Mouse (Mus musculus): ENCODE results near the gene Hdac9. TPM values are rescaled to one million over a fixed set of nuclear protein-coding genes. Genes with fewer than 3 reads are reported as not detected.
"Not testable (repeated sequence)": the region's sequence is repeated elsewhere in the genome, so short reads cannot be mapped to it uniquely, and the experiment has no call there.

Gene Hdac9
- polyA plus RNA-seq, 1 experiment from 2014 or later: 12.0 TPM

- Histone ChIP-seq H3K9ac (no peak overlapping the region), H3K36me3 (replicated peaks; ENCODE audit: control insufficient read depth, insufficient read depth) (no peaks in the 10 kb centered on the region), H3K27ac (no peak overlapping the region), H3K27me3 (ENCODE audit: control insufficient read depth, insufficient read depth, low read length) (no peaks in the 10 kb centered on the region), H3K9me3 (ENCODE audit: control insufficient read depth, low read length) (no peaks in the 10 kb centered on the region), H3K4me2 (replicated peaks) (no peak overlapping the region), H3K4me1 (replicated peaks; ENCODE audit: control insufficient read depth, insufficient read depth, low read length) (no peaks in the 10 kb centered on the region), H3K4me3 (replicated peaks; ENCODE audit: low read length) (no peak overlapping the region)
- DNase-seq (ENCODE audit: low spot score): no peak
- ATAC-seq (ENCODE audit: low FRiP score): no peak
- 84% methylated on average over 5 of the region's 5 CpGs for WGBS
Observed at GRCm38 (mm10) chr12:34052508-34052907, 864.4 kb downstream of the Hdac9 start.

GRCm38 (mm10) chr12:34052036-34052435 is 864.9 kb downstream of the Hdac9 start:
- ATAC-seq (ENCODE audit: low FRiP score) (no peak), DNase-seq (ENCODE audit: low spot score) (no peak)
- Histone ChIP-seq H3K27me3 (ENCODE audit: control insufficient read depth, insufficient read depth, low read length) (no peaks in the 10 kb centered on the region), H3K4me2 (replicated peaks) (no peak overlapping the region), H3K4me3 (replicated peaks; ENCODE audit: low read length) (no peak overlapping the region), H3K4me1 (replicated peaks; ENCODE audit: control insufficient read depth, insufficient read depth, low read length) (no peaks in the 10 kb centered on the region), H3K27ac (no peak overlapping the region), H3K9ac (no peak overlapping the region), H3K9me3 (ENCODE audit: control insufficient read depth, low read length) (no peaks in the 10 kb centered on the region), H3K36me3 (replicated peaks; ENCODE audit: control insufficient read depth, insufficient read depth) (no peaks in the 10 kb centered on the region)
- 77% methylated on average over 3 of the region's 3 CpGs for WGBS

GRCm38 (mm10) chr12:34051112-34051511 is 865.8 kb downstream of the Hdac9 start:
- H3K4me2 ChIP-seq (replicated peaks): no peak overlapping the region
- 62% methylated on average over 7 of the region's 7 CpGs for WGBS
- no peaks in the 10 kb centered on the region for H3K4me1 ChIP-seq (replicated peaks; ENCODE audit: control insufficient read depth, insufficient read depth, low read length)
- H3K27me3 ChIP-seq (ENCODE audit: control insufficient read depth, insufficient read depth, low read length): no peaks in the 10 kb centered on the region
- H3K36me3 ChIP-seq (replicated peaks; ENCODE audit: control insufficient read depth, insufficient read depth): no peaks in the 10 kb centered on the region
- no peak for DNase-seq (ENCODE audit: low spot score)
- no peak overlapping the region for H3K27ac ChIP-seq
- no peak for ATAC-seq (ENCODE audit: low FRiP score)
- no peaks in the 10 kb centered on the region for H3K9me3 ChIP-seq (ENCODE audit: control insufficient read depth, low read length)
- no peak overlapping the region for H3K4me3 ChIP-seq (replicated peaks; ENCODE audit: low read length)
- no peak overlapping the region for H3K9ac ChIP-seq

GRCm38 (mm10) chr12:34040949-34041348 is 875.9 kb downstream of the Hdac9 start:
- DNase-seq (ENCODE audit: low spot score): no peak
- H3K27me3 ChIP-seq (ENCODE audit: control insufficient read depth, insufficient read depth, low read length): no peaks in the 10 kb centered on the region
- H3K4me1 ChIP-seq (replicated peaks; ENCODE audit: control insufficient read depth, insufficient read depth, low read length): no peaks in the 10 kb centered on the region
- H3K27ac ChIP-seq: no peak overlapping the region
- no peak overlapping the region for H3K4me3 ChIP-seq (replicated peaks; ENCODE audit: low read length)
- H3K9me3 ChIP-seq (ENCODE audit: control insufficient read depth, low read length): no peaks in the 10 kb centered on the region
- no peaks in the 10 kb centered on the region for H3K36me3 ChIP-seq (replicated peaks; ENCODE audit: control insufficient read depth, insufficient read depth)
- no peak overlapping the region for H3K4me2 ChIP-seq (replicated peaks)
- H3K9ac ChIP-seq: no peak overlapping the region
- no peak for ATAC-seq (ENCODE audit: low FRiP score)
- 84% methylated on average over 6 of the region's 6 CpGs for WGBS

GRCm38 (mm10) chr12:34040061-34040460 is 876.8 kb downstream of the Hdac9 start:
- Histone ChIP-seq H3K9ac (no peak overlapping the region), H3K4me2 (replicated peaks) (no peak overlapping the region), H3K36me3 (replicated peaks; ENCODE audit: control insufficient read depth, insufficient read depth) (no peaks in the 10 kb centered on the region), H3K4me1 (replicated peaks; ENCODE audit: control insufficient read depth, insufficient read depth, low read length) (no peaks in the 10 kb centered on the region), H3K9me3 (ENCODE audit: control insufficient read depth, low read length) (no peaks in the 10 kb centered on the region), H3K27me3 (ENCODE audit: control insufficient read depth, insufficient read depth, low read length) (no peaks in the 10 kb centered on the region), H3K27ac (no peak overlapping the region), H3K4me3 (replicated peaks; ENCODE audit: low read length) (no peak overlapping the region)
- no peak for ATAC-seq (ENCODE audit: low FRiP score)
- WGBS: 77% methylated on average over 7 of the region's 7 CpGs
- DNase-seq (ENCODE audit: low spot score): no peak

- H3K27ac ChIP-seq; ATAC-seq (ENCODE audit: low FRiP score); H3K4me2 ChIP-seq (replicated peaks); H3K4me3 ChIP-seq (replicated peaks; ENCODE audit: low read length); H3K9ac ChIP-seq; H3K36me3 ChIP-seq (replicated peaks; ENCODE audit: control insufficient read depth, insufficient read depth); H3K4me1 ChIP-seq (replicated peaks; ENCODE audit: control insufficient read depth, insufficient read depth, low read length); H3K9me3 ChIP-seq (ENCODE audit: control insufficient read depth, low read length); H3K27me3 ChIP-seq (ENCODE audit: control insufficient read depth, insufficient read depth, low read length); DNase-seq (ENCODE audit: low spot score): not testable (repeated sequence)
- WGBS: 97% methylated on average over 1 of the region's 1 CpGs
Observed at GRCm38 (mm10) chr12:34009796-34010195, 907.1 kb downstream of the Hdac9 start.

Other genes starting within 250 kb of the Hdac9 start
- not detected in 2 replicates for gene Prps1l1, start 67.7 kb upstream of the Hdac9 start, polyA plus RNA-seq (2014; fragmentation: Nextera tagmentation; extraction: Ambion mirVana)
- 32.8 and 37.1 TPM in 2 replicates for gene Snx13, start 130.1 kb upstream of the Hdac9 start, polyA plus RNA-seq (2014; fragmentation: Nextera tagmentation; extraction: Ambion mirVana)

Data from hindbrain, embryonic 14.5 days (tissue).